Mouse (Mus musculus): ENCODE data around the gene Cfdp1. TPM values are rescaled to one million over a fixed set of nuclear protein-coding genes. Genes with fewer than 3 reads are reported as not detected.

Gene Cfdp1
- polyA plus RNA-seq, 1 experiment from 2014 or later: 206 TPM

DNA sequence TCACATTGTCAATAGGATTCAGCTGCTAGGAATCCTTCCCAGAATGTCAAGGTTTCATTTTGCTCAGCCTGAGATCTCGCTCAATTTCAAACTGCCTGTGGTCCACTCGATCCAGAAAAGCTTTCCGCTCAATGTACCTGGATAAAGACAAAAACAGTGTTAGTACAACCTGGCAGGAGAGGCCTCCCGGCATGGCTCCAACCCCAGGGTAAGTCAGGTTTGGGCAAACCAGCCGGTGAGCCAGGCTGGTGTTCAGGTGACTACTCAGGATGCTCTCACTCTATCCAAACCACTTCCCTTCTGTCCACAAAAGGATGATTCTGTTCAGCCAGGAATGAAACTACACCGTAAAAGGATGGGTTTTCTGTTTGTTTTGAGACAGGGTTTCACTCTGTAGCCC is 85.4 kb downstream of the Cfdp1 start:
- Histone ChIP-seq H3K36me3 (ENCODE audit: control insufficient read depth, insufficient read depth, low read length) (no peaks in the 10 kb centered on the region; the same call in 1 of the 2 replicates), H3K27me3 (ENCODE audit: control insufficient read depth, insufficient read depth, low read length) (no peaks in the 10 kb centered on the region), H3K27ac (ENCODE audit: low read depth, low read length) (no peak overlapping the region), H3K9me3 (ENCODE audit: control insufficient read depth, low read length) (no peaks in the 10 kb centered on the region), H3K4me3 (ENCODE audit: low read depth, low read length) (no peak overlapping the region), H3K4me1 (replicated peaks; ENCODE audit: control insufficient read depth, insufficient read depth, low read length) (peaks cover 8% of the 10 kb centered on the region; the same call in 1 of the 2 replicates), H3K9ac (ENCODE audit: low read length) (no peak overlapping the region), H3K4me2 (ENCODE audit: low read depth, low read length, severe bottlenecking) (no peak overlapping the region)
- ATAC-seq (replicated peaks; ENCODE audit: low FRiP score) (no peak), DNase-seq (ENCODE audit: low spot score) (no peak)
- 87% methylated on average over 6 of the region's 6 CpGs for WGBS

DNA sequence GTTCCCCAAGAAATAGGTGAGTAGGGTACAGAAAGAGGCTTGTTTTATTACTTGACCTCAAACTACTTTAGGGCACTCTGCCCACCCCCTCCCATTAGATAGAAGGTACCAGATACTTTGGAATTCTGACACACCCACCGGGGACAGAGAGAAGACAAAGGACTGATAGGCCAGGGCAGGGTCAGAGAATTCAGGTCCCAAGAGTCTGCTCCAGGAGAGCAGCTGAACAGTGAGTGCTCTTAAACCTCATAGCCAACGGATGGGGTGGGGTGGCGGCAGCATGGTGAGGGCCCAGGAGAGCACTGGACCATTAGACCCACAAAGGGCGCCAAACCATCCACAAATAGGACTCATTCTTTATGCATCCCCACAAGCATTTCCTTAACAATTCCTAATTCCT is 88.5 kb downstream of the Cfdp1 start:
- Histone ChIP-seq H3K4me2 (ENCODE audit: low read depth, low read length, severe bottlenecking) (no peak overlapping the region), H3K36me3 (ENCODE audit: control insufficient read depth, insufficient read depth, low read length) (no peaks in the 10 kb centered on the region; the same call in 1 of the 2 replicates), H3K9me3 (ENCODE audit: control insufficient read depth, low read length) (no peaks in the 10 kb centered on the region), H3K27ac (ENCODE audit: low read depth, low read length) (no peak overlapping the region), H3K27me3 (ENCODE audit: control insufficient read depth, insufficient read depth, low read length) (no peaks in the 10 kb centered on the region), H3K9ac (ENCODE audit: low read length) (no peak overlapping the region), H3K4me3 (ENCODE audit: low read depth, low read length) (no peak overlapping the region), H3K4me1 (replicated peaks; ENCODE audit: control insufficient read depth, insufficient read depth, low read length) (peaks cover 8% of the 10 kb centered on the region; the same call in 1 of the 2 replicates)
- no peak for DNase-seq (ENCODE audit: low spot score)
- no peak for ATAC-seq (replicated peaks; ENCODE audit: low FRiP score)
- WGBS: 80% methylated on average over 4 of the region's 4 CpGs

DNA sequence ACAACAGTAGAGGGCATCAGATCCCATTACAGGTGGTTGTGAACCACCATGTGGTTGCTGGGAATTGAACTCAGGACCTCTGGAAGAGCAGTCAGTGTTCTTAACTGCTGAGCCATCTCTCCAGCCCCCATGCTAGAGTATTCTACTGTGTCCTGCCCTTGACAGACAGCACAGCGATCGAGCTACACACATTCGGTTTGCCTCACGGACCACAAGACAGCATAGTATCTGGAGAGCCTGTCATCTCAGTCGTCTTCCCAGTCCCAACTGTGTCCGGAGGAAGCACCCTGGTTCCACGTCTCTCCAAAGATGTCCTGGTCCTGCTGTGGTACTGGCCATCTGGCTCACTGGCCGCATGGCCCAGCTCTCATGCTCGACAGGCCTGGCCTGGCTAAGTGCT is 89.0 kb downstream of the Cfdp1 start:
- Histone ChIP-seq H3K27me3 (ENCODE audit: control insufficient read depth, insufficient read depth, low read length) (no peaks in the 10 kb centered on the region), H3K36me3 (ENCODE audit: control insufficient read depth, insufficient read depth, low read length) (no peaks in the 10 kb centered on the region; the same call in 1 of the 2 replicates), H3K4me1 (replicated peaks; ENCODE audit: control insufficient read depth, insufficient read depth, low read length) (peaks cover 7% of the 10 kb centered on the region; the same call in 1 of the 2 replicates), H3K9me3 (ENCODE audit: control insufficient read depth, low read length) (no peaks in the 10 kb centered on the region), H3K9ac (ENCODE audit: low read length) (no peak overlapping the region), H3K4me2 (ENCODE audit: low read depth, low read length, severe bottlenecking) (no peak overlapping the region), H3K27ac (ENCODE audit: low read depth, low read length) (no peak overlapping the region), H3K4me3 (ENCODE audit: low read depth, low read length) (no peak overlapping the region)
- ATAC-seq (replicated peaks; ENCODE audit: low FRiP score) (no peak), DNase-seq (ENCODE audit: low spot score) (no peak)
- 97% methylated on average over 9 of the region's 9 CpGs for WGBS

DNA sequence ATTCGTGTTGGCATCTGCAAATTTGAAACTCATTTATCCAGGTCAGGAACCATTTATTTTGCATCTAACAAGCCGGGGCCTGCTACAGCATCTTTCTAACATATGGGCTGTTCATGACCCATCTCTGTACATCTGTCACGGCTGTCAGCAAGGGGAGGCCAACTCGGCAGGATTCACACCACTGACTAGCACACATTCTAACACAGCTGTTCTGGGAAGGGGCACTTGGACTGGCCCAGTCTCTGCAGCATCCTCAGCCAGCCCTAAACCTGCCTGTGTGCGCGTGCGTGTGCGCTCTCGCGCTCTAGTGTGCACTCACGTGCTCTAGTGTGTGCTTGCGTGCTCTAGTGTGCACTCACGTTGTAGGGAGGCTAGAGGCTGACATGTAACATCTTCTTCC is 93.4 kb downstream of the Cfdp1 start:
- Histone ChIP-seq H3K4me1 (replicated peaks; ENCODE audit: control insufficient read depth, insufficient read depth, low read length) (no peaks in the 10 kb centered on the region), H3K27ac (ENCODE audit: low read depth, low read length) (no peak overlapping the region), H3K9ac (ENCODE audit: low read length) (no peak overlapping the region), H3K9me3 (ENCODE audit: control insufficient read depth, low read length) (no peaks in the 10 kb centered on the region), H3K4me3 (ENCODE audit: low read depth, low read length) (no peak overlapping the region), H3K36me3 (ENCODE audit: control insufficient read depth, insufficient read depth, low read length) (no peaks in the 10 kb centered on the region), H3K27me3 (ENCODE audit: control insufficient read depth, insufficient read depth, low read length) (no peaks in the 10 kb centered on the region), H3K4me2 (ENCODE audit: low read depth, low read length, severe bottlenecking) (no peak overlapping the region)
- WGBS: 91% methylated on average over 13 of the region's 13 CpGs
- no peak for DNase-seq (ENCODE audit: low spot score)
- ATAC-seq (replicated peaks; ENCODE audit: low FRiP score): no peak

DNA sequence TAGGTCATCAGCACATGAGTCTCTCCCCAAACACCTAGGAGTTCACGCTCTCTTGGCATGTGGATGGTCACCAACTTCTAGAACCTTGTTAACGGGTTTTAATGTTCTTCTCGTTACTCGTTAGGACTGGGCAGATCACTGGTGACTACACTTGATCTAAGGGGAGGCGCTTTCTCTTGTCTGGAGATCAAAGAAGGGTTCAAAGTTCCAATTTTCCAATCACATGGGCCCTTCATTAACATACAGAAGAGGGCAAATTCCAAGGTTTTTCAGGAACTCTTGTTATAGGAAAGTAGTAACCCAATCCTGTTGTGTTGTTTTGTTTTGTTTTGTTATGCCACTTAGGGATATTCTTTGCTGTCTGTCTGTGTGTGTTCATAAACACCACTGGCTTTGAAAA is 95.3 kb downstream of the Cfdp1 start:
- no peaks in the 10 kb centered on the region for H3K9me3 ChIP-seq (ENCODE audit: control insufficient read depth, low read length)

DNA sequence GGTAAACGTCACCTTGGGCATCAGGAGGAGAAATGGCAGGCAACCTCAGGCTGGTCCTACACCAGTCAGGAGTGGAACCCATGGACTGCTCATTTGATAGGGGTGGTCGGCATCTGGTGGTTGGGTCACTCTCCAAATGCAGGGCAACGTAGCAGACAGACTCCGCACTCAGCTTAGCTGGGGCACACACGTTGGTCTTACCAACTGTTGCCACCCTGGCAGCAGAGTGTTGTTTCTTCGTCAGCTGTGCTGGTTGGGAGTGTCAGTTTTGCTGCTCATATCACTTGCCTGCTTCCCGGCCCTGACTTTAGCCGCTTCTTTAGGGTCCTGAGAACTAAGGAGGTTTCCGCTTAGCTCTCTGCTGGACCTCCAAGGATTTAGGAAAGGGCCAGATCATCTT is 96.5 kb downstream of the Cfdp1 start:
- no peak for ATAC-seq (replicated peaks; ENCODE audit: low FRiP score)
- Histone ChIP-seq H3K4me3 (ENCODE audit: low read depth, low read length) (no peak overlapping the region), H3K9me3 (ENCODE audit: control insufficient read depth, low read length) (no peaks in the 10 kb centered on the region), H3K4me1 (replicated peaks; ENCODE audit: control insufficient read depth, insufficient read depth, low read length) (no peaks in the 10 kb centered on the region), H3K27me3 (ENCODE audit: control insufficient read depth, insufficient read depth, low read length) (no peaks in the 10 kb centered on the region), H3K4me2 (ENCODE audit: low read depth, low read length, severe bottlenecking) (no peak overlapping the region), H3K36me3 (ENCODE audit: control insufficient read depth, insufficient read depth, low read length) (no peaks in the 10 kb centered on the region), H3K9ac (ENCODE audit: low read length) (no peak overlapping the region), H3K27ac (ENCODE audit: low read depth, low read length) (no peak overlapping the region)
- 94% methylated on average over 9 of the region's 9 CpGs for WGBS
- no peak for DNase-seq (ENCODE audit: low spot score)

More for the DNA sequence above, 95.3 kb downstream of the Cfdp1 start:
- Histone ChIP-seq H3K4me2 (ENCODE audit: low read depth, low read length, severe bottlenecking) (no peak overlapping the region), H3K27me3 (ENCODE audit: control insufficient read depth, insufficient read depth, low read length) (no peaks in the 10 kb centered on the region), H3K4me1 (replicated peaks; ENCODE audit: control insufficient read depth, insufficient read depth, low read length) (no peaks in the 10 kb centered on the region), H3K36me3 (ENCODE audit: control insufficient read depth, insufficient read depth, low read length) (no peaks in the 10 kb centered on the region), H3K4me3 (ENCODE audit: low read depth, low read length) (no peak overlapping the region), H3K27ac (ENCODE audit: low read depth, low read length) (no peak overlapping the region), H3K9ac (ENCODE audit: low read length) (no peak overlapping the region)
- ATAC-seq (replicated peaks; ENCODE audit: low FRiP score): no peak
- DNase-seq (ENCODE audit: low spot score): no peak
- 74% methylated on average over 5 of the region's 5 CpGs for WGBS

DNA sequence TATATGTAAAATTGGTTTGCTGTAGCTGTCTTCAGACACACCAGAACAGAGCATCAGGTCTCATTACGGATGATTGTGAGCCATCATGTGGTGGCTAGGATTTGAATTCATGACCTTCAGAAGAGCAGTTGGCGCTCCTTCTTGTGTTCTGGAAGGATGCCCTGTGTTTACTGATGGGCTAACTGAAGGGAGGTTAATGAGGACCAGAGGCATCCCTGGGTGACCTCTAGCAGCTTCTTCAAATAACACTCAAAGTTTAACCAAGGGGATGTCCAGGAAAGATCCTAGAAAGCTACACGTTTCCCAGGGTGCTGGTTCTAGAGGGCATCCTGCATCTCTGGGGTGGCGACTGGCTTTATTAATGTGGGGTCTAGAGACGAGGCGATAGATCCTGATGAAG is 99.4 kb downstream of the Cfdp1 start:
- no peaks in the 10 kb centered on the region for H3K4me1 ChIP-seq (replicated peaks; ENCODE audit: control insufficient read depth, insufficient read depth, low read length)
- no peak overlapping the region for H3K4me3 ChIP-seq (ENCODE audit: low read depth, low read length)
- 91% methylated on average over 6 of the region's 6 CpGs for WGBS
- no peak overlapping the region for H3K27ac ChIP-seq (ENCODE audit: low read depth, low read length)
- H3K9me3 ChIP-seq (ENCODE audit: control insufficient read depth, low read length): no peaks in the 10 kb centered on the region
- no peak overlapping the region for H3K4me2 ChIP-seq (ENCODE audit: low read depth, low read length, severe bottlenecking)
- H3K9ac ChIP-seq (ENCODE audit: low read length): no peak overlapping the region
- H3K27me3 ChIP-seq (ENCODE audit: control insufficient read depth, insufficient read depth, low read length): no peaks in the 10 kb centered on the region
- no peaks in the 10 kb centered on the region for H3K36me3 ChIP-seq (ENCODE audit: control insufficient read depth, insufficient read depth, low read length)
- ATAC-seq (replicated peaks; ENCODE audit: low FRiP score) (no peak), DNase-seq (ENCODE audit: low spot score) (no peak)

DNA sequence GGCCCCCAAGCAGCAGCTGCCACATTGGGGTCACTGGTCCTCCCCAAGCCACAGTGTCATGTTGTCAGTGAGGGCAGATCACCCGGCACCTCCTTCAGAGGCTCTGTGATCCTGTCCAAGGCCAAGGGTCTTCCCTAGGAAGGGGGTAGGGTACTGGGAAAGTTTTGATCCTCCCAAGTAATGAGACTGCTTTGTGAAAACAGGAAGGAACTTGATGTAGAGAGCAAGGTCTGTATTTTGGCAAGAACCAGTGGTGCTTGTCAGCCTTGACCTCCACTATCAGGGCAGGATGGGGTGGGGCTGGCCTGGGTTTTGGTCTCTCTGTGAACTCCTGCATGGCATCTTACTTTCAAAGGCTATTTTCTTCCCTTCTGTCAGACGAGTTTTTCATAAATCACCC is 100.0 kb downstream of the Cfdp1 start:
- no peaks in the 10 kb centered on the region for H3K4me1 ChIP-seq (replicated peaks; ENCODE audit: control insufficient read depth, insufficient read depth, low read length)
- no peak overlapping the region for H3K9ac ChIP-seq (ENCODE audit: low read length)
- no peak for ATAC-seq (replicated peaks; ENCODE audit: low FRiP score)
- no peak overlapping the region for H3K4me3 ChIP-seq (ENCODE audit: low read depth, low read length)
- no peak for DNase-seq (ENCODE audit: low spot score)
- no peaks in the 10 kb centered on the region for H3K9me3 ChIP-seq (ENCODE audit: control insufficient read depth, low read length)
- no peak overlapping the region for H3K27ac ChIP-seq (ENCODE audit: low read depth, low read length)
- H3K4me2 ChIP-seq (ENCODE audit: low read depth, low read length, severe bottlenecking): no peak overlapping the region
- no peaks in the 10 kb centered on the region for H3K36me3 ChIP-seq (ENCODE audit: control insufficient read depth, insufficient read depth, low read length)
- no peaks in the 10 kb centered on the region for H3K27me3 ChIP-seq (ENCODE audit: control insufficient read depth, insufficient read depth, low read length)
- WGBS: 53% methylated on average over 2 of the region's 2 CpGs

DNA sequence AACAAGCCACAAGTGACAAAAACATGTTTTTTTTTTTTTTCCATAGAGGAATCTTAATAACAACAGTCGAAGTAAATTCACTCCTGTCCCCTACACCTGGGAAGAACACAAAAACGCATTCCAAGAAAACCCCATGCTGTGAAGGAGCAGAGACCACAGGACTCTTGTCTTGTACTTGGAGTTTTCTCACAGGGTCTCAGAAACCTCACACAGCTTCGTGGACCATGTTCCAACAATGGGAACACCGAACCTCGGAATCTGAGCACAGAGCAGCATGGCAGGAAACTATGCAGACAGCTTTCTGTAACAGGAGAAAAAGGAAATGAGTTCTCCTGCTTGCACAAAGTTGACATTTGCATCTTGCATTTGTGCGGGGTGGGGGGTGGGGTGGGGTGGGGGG is 105.3 kb downstream of the Cfdp1 start:
- H3K9me3 ChIP-seq (ENCODE audit: control insufficient read depth, low read length): no peaks in the 10 kb centered on the region
- H3K9ac ChIP-seq (ENCODE audit: low read length): no peak overlapping the region
- no peaks in the 10 kb centered on the region for H3K27me3 ChIP-seq (ENCODE audit: control insufficient read depth, insufficient read depth, low read length)
- no peak overlapping the region for H3K27ac ChIP-seq (ENCODE audit: low read depth, low read length)
- H3K4me3 ChIP-seq (ENCODE audit: low read depth, low read length): no peak overlapping the region
- DNase-seq (ENCODE audit: low spot score): peak; percentile 31
- WGBS: 66% methylated on average over 6 of the region's 6 CpGs
- no peak overlapping the region for H3K4me2 ChIP-seq (ENCODE audit: low read depth, low read length, severe bottlenecking)
- H3K36me3 ChIP-seq (ENCODE audit: control insufficient read depth, insufficient read depth, low read length): no peaks in the 10 kb centered on the region
- ATAC-seq (replicated peaks; ENCODE audit: low FRiP score): no peak
- peaks cover 8% of the 10 kb centered on the region for H3K4me1 ChIP-seq (replicated peaks; ENCODE audit: control insufficient read depth, insufficient read depth, low read length)
